Mouse (Mus musculus) limb, embryonic 10.5 days (tissue): ENCODE data around the gene Faf1. TPM values are rescaled to one million over a fixed set of nuclear protein-coding genes. Genes with fewer than 3 reads are reported as not detected.
A peak's percentile ranks its signal among the peaks of the same experiment; 100 is the strongest.

Source experiments
- DNase-seq: peaks from one replicate; pipeline ENCODE4 v3.0.0-alpha.2; 2017; ENCODE audit warnings: low spot score
- H3K27ac ChIP-seq: fragments of 300-500 bp; sonication (generic); 2 replicates; pipeline ENCODE4 v1.5.1; 2016; ENCODE audit warnings: mild to moderate bottlenecking
- H3K27me3 ChIP-seq: fragments of 300-500 bp; sonication (generic); 2 replicates; pipeline ENCODE4 v1.6.1; 2016; ENCODE audit warnings: low read depth, mild to moderate bottlenecking; ENCODE audit not compliant: poor library complexity, severe bottlenecking
- H3K36me3 ChIP-seq: fragments of 300-500 bp; sonication (generic); 2 replicates; pipeline ENCODE4 v1.6.1; 2016; ENCODE audit warnings: mild to moderate bottlenecking, moderate library complexity
- H3K4me1 ChIP-seq: fragments of 300-500 bp; sonication (generic); 2 replicates; pipeline ENCODE4 v1.6.1; 2016
- H3K4me3 ChIP-seq: fragments of 300-500 bp; sonication (generic); 2 replicates; pipeline ENCODE4 v1.5.1; 2016; ENCODE audit warnings: mild to moderate bottlenecking, moderate library complexity
- H3K9me3 ChIP-seq: fragments of 300-500 bp; sonication (generic); replicated peaks from 2 replicates; pipeline ENCODE4 v1.6.1; 2016; ENCODE audit warnings: mild to moderate bottlenecking
- WGBS: fragments of 180-500 bp; shearing (Covaris S2); methylation state at CpG from one replicate; pipeline ENCODE4 v1.1.7; 2016; 5-methylcytosine and 5-hydroxymethylcytosine counted together
- polyA plus RNA-seq: library from polyadenylated mRNA; unstranded; fragments of >200 nt; fragmentation: Nextera tagmentation; extraction: Ambion mirVana; gene quantifications from 2 replicates; pipeline ENCODE4 v1.2.1, GENCODE M21; 2016

The Faf1 gene
- polyA plus RNA-seq, 1 experiment from 2014 or later, result 29.2 TPM

GRCm38 (mm10) chr4:109981871-109982680 lies 305.7 kb downstream of the Faf1 start:
- peak; percentile 71 for DNase-seq
- Histone ChIP-seq H3K9me3 (no peaks in the 10 kb centered on the region), H3K36me3 (no peaks in the 10 kb centered on the region), H3K4me1 (peaks cover 60% of the 10 kb centered on the region), H3K4me3 (peak overlapping the region; percentile 40), H3K27ac (peak overlapping the region; percentile 62; the same call in 1 of the 2 replicates), H3K27me3 (peaks cover 100% of the 10 kb centered on the region)
- under 1% methylated on average over 99 of the region's 99 CpGs for WGBS

- DNase-seq, result no peak
- Histone ChIP-seq H3K4me1 (peaks cover 54% of the 10 kb centered on the region), H3K4me3 (peak overlapping the region; percentile 40), H3K9me3 (no peaks in the 10 kb centered on the region), H3K36me3 (no peaks in the 10 kb centered on the region), H3K27me3 (peaks cover 100% of the 10 kb centered on the region), H3K27ac (peak overlapping the region; percentile 62; the same call in 1 of the 2 replicates)
- WGBS, result 3% methylated on average over 30 of the region's 30 CpGs
These were observed 306.4 kb downstream of the Faf1 start for GRCm38 (mm10) chr4:109982681-109983265.

- H3K27ac ChIP-seq, result no peak overlapping the region
- H3K36me3 ChIP-seq, result no peaks in the 10 kb centered on the region
- H3K4me3 ChIP-seq, result peak overlapping the region; percentile 26; the same call in 1 of the 2 replicates
- H3K4me1 ChIP-seq, result peaks cover 49% of the 10 kb centered on the region
- no peaks in the 10 kb centered on the region for H3K9me3 ChIP-seq
- under 1% methylated on average over 49 of the region's 49 CpGs for WGBS
- DNase-seq, result peak; percentile 66
- peaks cover 100% of the 10 kb centered on the region for H3K27me3 ChIP-seq
These were observed 307.1 kb downstream of the Faf1 start for GRCm38 (mm10) chr4:109983281-109984001.

GRCm38 (mm10) chr4:109984011-109984411 lies 307.6 kb downstream of the Faf1 start:
- peak; percentile 65 for DNase-seq
- WGBS, result under 1% methylated on average over 24 of the region's 24 CpGs
- Histone ChIP-seq H3K4me3 (peak overlapping the region; percentile 26; the same call in 1 of the 2 replicates), H3K9me3 (no peaks in the 10 kb centered on the region), H3K4me1 (peaks cover 45% of the 10 kb centered on the region), H3K36me3 (no peaks in the 10 kb centered on the region), H3K27me3 (peaks cover 100% of the 10 kb centered on the region), H3K27ac (no peak overlapping the region)

- Histone ChIP-seq H3K27ac (no peak overlapping the region), H3K9me3 (no peaks in the 10 kb centered on the region), H3K4me1 (peaks cover 41% of the 10 kb centered on the region), H3K4me3 (no peak overlapping the region), H3K36me3 (no peaks in the 10 kb centered on the region), H3K27me3 (peaks cover 100% of the 10 kb centered on the region)
- DNase-seq, result peak; percentile 61
- 1% methylated on average over 38 of the region's 38 CpGs for WGBS
These were observed 308.4 kb downstream of the Faf1 start for GRCm38 (mm10) chr4:109984496-109985423.

- H3K27ac ChIP-seq, result no peak overlapping the region
- H3K9me3 ChIP-seq, result no peaks in the 10 kb centered on the region
- 2% methylated on average over 16 of the region's 16 CpGs for WGBS
- no peaks in the 10 kb centered on the region for H3K36me3 ChIP-seq
- DNase-seq, result peak; percentile 42
- peaks cover 33% of the 10 kb centered on the region for H3K4me1 ChIP-seq
- H3K27me3 ChIP-seq, result peaks cover 100% of the 10 kb centered on the region
- no peak overlapping the region for H3K4me3 ChIP-seq
These were observed 309.2 kb downstream of the Faf1 start for GRCm38 (mm10) chr4:109985424-109986172.

- H3K27ac ChIP-seq, result no peak overlapping the region
- DNase-seq, result peak; percentile 41
- H3K9me3 ChIP-seq, result no peaks in the 10 kb centered on the region
- H3K36me3 ChIP-seq, result no peaks in the 10 kb centered on the region
- WGBS, result 3% methylated on average over 9 of the region's 9 CpGs
- no peak overlapping the region for H3K4me3 ChIP-seq
- peaks cover 100% of the 10 kb centered on the region for H3K27me3 ChIP-seq
- H3K4me1 ChIP-seq, result peaks cover 29% of the 10 kb centered on the region
These were observed 309.9 kb downstream of the Faf1 start for GRCm38 (mm10) chr4:109986301-109986700.

- Histone ChIP-seq H3K27me3 (peaks cover 98% of the 10 kb centered on the region), H3K4me3 (no peak overlapping the region), H3K36me3 (no peaks in the 10 kb centered on the region), H3K9me3 (no peaks in the 10 kb centered on the region), H3K27ac (no peak overlapping the region), H3K4me1 (peaks cover 25% of the 10 kb centered on the region)
- peak; percentile 40 for DNase-seq
- 4% methylated on average over 13 of the region's 13 CpGs for WGBS
These were observed 310.5 kb downstream of the Faf1 start for GRCm38 (mm10) chr4:109986748-109987355.

- H3K36me3 ChIP-seq, result no peaks in the 10 kb centered on the region
These were observed 311.4 kb downstream of the Faf1 start for GRCm38 (mm10) chr4:109987560-109988362.

GRCm38 (mm10) chr4:109988411-109988810 lies 312.0 kb downstream of the Faf1 start:
- Histone ChIP-seq H3K27ac (no peak overlapping the region), H3K9me3 (no peaks in the 10 kb centered on the region), H3K4me1 (peaks cover 15% of the 10 kb centered on the region), H3K27me3 (peaks cover 98% of the 10 kb centered on the region), H3K4me3 (no peak overlapping the region), H3K36me3 (no peaks in the 10 kb centered on the region)
- 9% methylated on average over 5 of the region's 5 CpGs for WGBS
- DNase-seq, result no peak

More at GRCm38 (mm10) chr4:109987560-109988362, 311.4 kb downstream of the Faf1 start:
- Histone ChIP-seq H3K4me3 (no peak overlapping the region), H3K27me3 (peaks cover 98% of the 10 kb centered on the region), H3K4me1 (peaks cover 15% of the 10 kb centered on the region), H3K27ac (no peak overlapping the region), H3K9me3 (no peaks in the 10 kb centered on the region)
- DNase-seq, result peak; percentile 40
- under 1% methylated on average over 17 of the region's 20 CpGs for WGBS

GRCm38 (mm10) chr4:109989213-109989612 lies 312.8 kb downstream of the Faf1 start:
- 33% methylated on average over 6 of the region's 6 CpGs for WGBS
- no peak for DNase-seq
- Histone ChIP-seq H3K9me3 (no peaks in the 10 kb centered on the region), H3K27me3 (peaks cover 98% of the 10 kb centered on the region), H3K4me3 (no peak overlapping the region), H3K4me1 (peaks cover 8% of the 10 kb centered on the region; the same call in 1 of the 2 replicates), H3K36me3 (no peaks in the 10 kb centered on the region), H3K27ac (no peak overlapping the region)
